Mouse (Mus musculus) midbrain, embryonic 16.5 days (tissue): ENCODE results near the gene Vrk2. TPM values are rescaled to one million over a fixed set of nuclear protein-coding genes. Genes with fewer than 3 reads are reported as not detected.
A peak's percentile ranks its signal among the peaks of the same experiment; 100 is the strongest.

Source experiments
- ATAC-seq: fragments of 200-750 bp; cut with Nextera tagmentation; 2 replicates; pipeline ENCODE4 v1.8.0; 2017; ENCODE audit warnings: moderate TSS enrichment
- H3K27ac ChIP-seq: fragments of 300-500 bp; sonication (generic); 2 replicates; pipeline ENCODE4 v1.5.1; 2014; ENCODE audit warnings: mild to moderate bottlenecking, low read length, mixed read lengths
- H3K27me3 ChIP-seq: fragments of 300-500 bp; sonication (generic); 2 replicates; pipeline ENCODE4 v1.6.1; 2014; ENCODE audit warnings: low read depth, low read length, mixed read lengths; ENCODE audit not compliant: control insufficient read depth, insufficient read depth
- H3K36me3 ChIP-seq: fragments of 300-500 bp; sonication (generic); 2 replicates; pipeline ENCODE4 v1.6.1; 2014; ENCODE audit warnings: mild to moderate bottlenecking, low read length, moderate library complexity, mixed read lengths; ENCODE audit not compliant: control insufficient read depth, insufficient read depth
- H3K4me1 ChIP-seq: fragments of 300-500 bp; sonication (generic); 2 replicates; pipeline ENCODE4 v1.6.1; 2014; ENCODE audit warnings: mild to moderate bottlenecking, low read length, mixed read lengths; ENCODE audit not compliant: control insufficient read depth, insufficient read depth
- H3K4me2 ChIP-seq: fragments of 300-500 bp; sonication (generic); 2 replicates; pipeline ENCODE4 v1.6.1; 2014; ENCODE audit warnings: mild to moderate bottlenecking, low read length, mixed read lengths
- H3K4me3 ChIP-seq: fragments of 300-500 bp; sonication (generic); 2 replicates; pipeline ENCODE4 v1.5.1; 2014; ENCODE audit warnings: low read depth, mild to moderate bottlenecking, low read length, moderate library complexity, mixed read lengths
- H3K9ac ChIP-seq: fragments of 300-500 bp; sonication (generic); 2 replicates; pipeline ENCODE4 v1.6.1; 2014; ENCODE audit warnings: low read depth, low read length, mixed read lengths
- H3K9me3 ChIP-seq: fragments of 300-500 bp; sonication (generic); replicated peaks from 2 replicates; pipeline ENCODE4 v1.6.1; 2014; ENCODE audit warnings: mild to moderate bottlenecking, low read length, mixed read lengths; ENCODE audit not compliant: control insufficient read depth, poor library complexity, severe bottlenecking
- WGBS: fragments of 180-500 bp; shearing (Covaris S2); extraction: QIAGEN DNeasy Blood & Tissue Kit; methylation state at CpG from one replicate; pipeline ENCODE4 v1.1.7; 2014; 5-methylcytosine and 5-hydroxymethylcytosine counted together
- polyA plus RNA-seq: library from polyadenylated mRNA; unstranded; fragments of >200 nt; fragmentation: Nextera tagmentation; extraction: Ambion mirVana; gene quantifications from 2 replicates; pipeline ENCODE4 v1.2.1, GENCODE M21; 2015

Vrk2 gene
- polyA plus RNA-seq, result 2.3 and 2.7 TPM in 2 replicates

- under 1% methylated on average over 57 of the region's 60 CpGs for WGBS
- H3K27me3 ChIP-seq, result no peaks in the 10 kb centered on the region
- no peaks in the 10 kb centered on the region for H3K4me1 ChIP-seq
- H3K9me3 ChIP-seq, result no peaks in the 10 kb centered on the region
- H3K36me3 ChIP-seq, result no peaks in the 10 kb centered on the region
- ATAC-seq, result peak; percentile 97
- peak within 1 kb of the TSS; percentile 96 for H3K4me2 ChIP-seq
- peak within 1 kb of the TSS; percentile 76 for H3K9ac ChIP-seq
- H3K27ac ChIP-seq, result no peak within 1 kb of the TSS
- peak within 1 kb of the TSS; percentile 63 for H3K4me3 ChIP-seq
Measured at GRCm38 (mm10) chr11:26593061-26594059, at the start of gene Vrk2, which contains the start of gene Gm6899. Gene Vrk2 (minus strand): TSS chr11:26593999. Gene Gm6899 (plus strand): TSS chr11:26593241.

GRCm38 (mm10) chr11:26642141-26642540, 48.3 kb upstream of the Vrk2 start:
- Histone ChIP-seq H3K9ac (no peak overlapping the region), H3K4me1 (no peaks in the 10 kb centered on the region), H3K4me3 (no peak overlapping the region), H3K27ac (no peak overlapping the region), H3K9me3 (peaks cover 7% of the 10 kb centered on the region; the same call in 1 of the 2 replicates), H3K36me3 (no peaks in the 10 kb centered on the region), H3K4me2 (no peak overlapping the region), H3K27me3 (no peaks in the 10 kb centered on the region)
- 97% methylated on average over 1 of the region's 1 CpGs for WGBS
- ATAC-seq, result no peak

GRCm38 (mm10) chr11:26640314-26640785, 46.6 kb upstream of the Vrk2 start:
- Histone ChIP-seq H3K4me2 (no peak overlapping the region), H3K9me3 (peaks cover 7% of the 10 kb centered on the region; the same call in 1 of the 2 replicates), H3K9ac (no peak overlapping the region), H3K27me3 (no peaks in the 10 kb centered on the region), H3K27ac (no peak overlapping the region), H3K36me3 (no peaks in the 10 kb centered on the region), H3K4me3 (no peak overlapping the region), H3K4me1 (no peaks in the 10 kb centered on the region)
- WGBS, result 83% methylated on average over 8 of the region's 8 CpGs
- ATAC-seq, result no peak

- H3K9me3 ChIP-seq, result no peaks in the 10 kb centered on the region
- no peaks in the 10 kb centered on the region for H3K4me1 ChIP-seq
- ATAC-seq, result no peak
- 84% methylated on average over 1 of the region's 1 CpGs for WGBS
- no peak overlapping the region for H3K4me3 ChIP-seq
- H3K4me2 ChIP-seq, result no peak overlapping the region
- no peaks in the 10 kb centered on the region for H3K36me3 ChIP-seq
- H3K27me3 ChIP-seq, result no peaks in the 10 kb centered on the region
- H3K9ac ChIP-seq, result no peak overlapping the region
- H3K27ac ChIP-seq, result no peak overlapping the region
Measured at GRCm38 (mm10) chr11:26636239-26636638, 42.4 kb upstream of the Vrk2 start.

GRCm38 (mm10) chr11:26622727-26623126, 28.9 kb upstream of the Vrk2 start:
- Histone ChIP-seq H3K9ac (no peak overlapping the region), H3K9me3 (no peaks in the 10 kb centered on the region), H3K27me3 (no peaks in the 10 kb centered on the region), H3K4me3 (no peak overlapping the region), H3K27ac (no peak overlapping the region), H3K36me3 (no peaks in the 10 kb centered on the region), H3K4me1 (no peaks in the 10 kb centered on the region), H3K4me2 (no peak overlapping the region)
- WGBS, result 90% methylated on average over 5 of the region's 5 CpGs
- no peak for ATAC-seq

GRCm38 (mm10) chr11:26618475-26619223, 24.9 kb upstream of the Vrk2 start:
- 88% methylated on average over 2 of the region's 2 CpGs for WGBS
- Histone ChIP-seq H3K36me3 (no peaks in the 10 kb centered on the region), H3K27me3 (no peaks in the 10 kb centered on the region), H3K4me3 (no peak overlapping the region), H3K9ac (no peak overlapping the region), H3K4me1 (no peaks in the 10 kb centered on the region), H3K4me2 (no peak overlapping the region), H3K9me3 (no peaks in the 10 kb centered on the region), H3K27ac (no peak overlapping the region)
- no peak for ATAC-seq

GRCm38 (mm10) chr11:26608795-26609194, 15.0 kb upstream of the Vrk2 start:
- Histone ChIP-seq H3K4me1 (no peaks in the 10 kb centered on the region), H3K27ac (no peak overlapping the region), H3K27me3 (no peaks in the 10 kb centered on the region), H3K36me3 (no peaks in the 10 kb centered on the region), H3K4me3 (no peak overlapping the region), H3K9me3 (no peaks in the 10 kb centered on the region), H3K9ac (no peak overlapping the region), H3K4me2 (no peak overlapping the region)
- WGBS, result 78% methylated on average over 10 of the region's 10 CpGs
- ATAC-seq, result no peak

- H3K36me3 ChIP-seq, result no peaks in the 10 kb centered on the region
- no peak overlapping the region for H3K27ac ChIP-seq
- no peaks in the 10 kb centered on the region for H3K4me1 ChIP-seq
- no peak overlapping the region for H3K4me2 ChIP-seq
- H3K4me3 ChIP-seq, result no peak overlapping the region
- ATAC-seq, result no peak
- H3K9ac ChIP-seq, result no peak overlapping the region
- H3K9me3 ChIP-seq, result no peaks in the 10 kb centered on the region
- H3K27me3 ChIP-seq, result no peaks in the 10 kb centered on the region
- 88% methylated on average over 1 of the region's 1 CpGs for WGBS
Measured at GRCm38 (mm10) chr11:26604061-26604655, 10.4 kb upstream of the Vrk2 start.
